Mouse (Mus musculus) small intestine, adult 2 months (tissue): ENCODE results near the gene Plekhs1. TPM values are rescaled to one million over a fixed set of nuclear protein-coding genes. Genes with fewer than 3 reads are reported as not detected.

ENCODE experiments used
- H3K27ac ChIP-seq: fragments of 200-500 bp; 2 replicates; pipeline ENCODE4 v1.5.1; 2012; ENCODE audit warnings: low read depth, low read length, control low read depth, inconsistent platforms; ENCODE audit not compliant: insufficient read depth
- H3K27me3 ChIP-seq: fragments of 200-500 bp; 2 replicates; pipeline ENCODE4 v1.6.1; 2012; ENCODE audit warnings: mild to moderate bottlenecking, moderate library complexity, low read length, inconsistent platforms; ENCODE audit not compliant: control insufficient read depth, insufficient read depth
- H3K36me3 ChIP-seq: fragments of 200-500 bp; 2 replicates; pipeline ENCODE4 v1.6.1; 2012; ENCODE audit warnings: mild to moderate bottlenecking, low read length, control low read depth, inconsistent platforms; ENCODE audit not compliant: control insufficient read depth, insufficient read depth
- H3K4me1 ChIP-seq: fragments of 200-500 bp; 2 replicates; pipeline ENCODE4 v1.6.1; 2012; ENCODE audit warnings: low read length, inconsistent platforms, mixed read lengths; ENCODE audit not compliant: control insufficient read depth, insufficient read depth, insufficient read length
- H3K4me3 ChIP-seq: fragments of 200-500 bp; 2 replicates; pipeline ENCODE4 v1.5.1; 2012; ENCODE audit warnings: low read depth, mild to moderate bottlenecking, control low read depth, inconsistent platforms, low read length, moderate library complexity
- CTCF ChIP-seq: fragments of 200-500 bp; IDR thresholded peaks from 2 replicates; pipeline ENCODE4 v1.5.1; 2012; ENCODE audit warnings: low read depth, mild to moderate bottlenecking, control low read depth, inconsistent platforms, low read length, moderate library complexity, mixed read lengths; ENCODE audit not compliant: insufficient replicate concordance, insufficient read length; ENCODE audit errors: extremely low read depth
- POLR2A ChIP-seq: fragments of 200-500 bp; IDR thresholded peaks from 2 replicates; pipeline ENCODE4 v1.6.1; 2012; ENCODE audit warnings: low read depth, mild to moderate bottlenecking, control low read depth, inconsistent platforms, low read length, moderate library complexity
- WGBS: fragments of 180-500 bp; shearing (Covaris S2); methylation state at CpG from one replicate; pipeline ENCODE4 v1.1.7; 2018; 5-methylcytosine and 5-hydroxymethylcytosine counted together
- polyA plus RNA-seq: library from polyadenylated mRNA; depleted of rRNA; stranded (reverse); fragments of >200 nt; gene quantifications from 2 replicates; pipeline ENCODE4 v1.2.3, GENCODE M21; 2012; rRNA removed

The Plekhs1 gene
- polyA plus RNA-seq, 1 experiment: 0.37 TPM

DNA sequence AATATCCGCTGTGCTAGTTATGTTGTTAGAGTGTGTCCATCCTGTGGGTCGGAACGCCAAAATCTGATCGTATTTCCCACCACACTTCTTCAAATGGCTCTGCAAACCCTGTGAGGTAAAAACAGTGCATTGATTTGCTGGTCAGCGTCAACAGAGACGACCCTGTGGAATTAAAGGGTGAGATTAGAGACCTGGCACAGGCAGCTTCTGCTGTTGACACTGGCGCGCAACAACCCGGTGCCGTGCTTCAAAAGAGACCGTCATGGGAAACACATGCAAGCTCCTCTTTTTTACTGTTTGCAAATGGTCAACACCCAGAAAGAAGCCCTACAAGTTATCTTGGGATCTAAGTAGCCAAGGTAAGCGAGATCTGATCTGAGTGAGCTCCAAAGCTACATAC lies 69.8 kb downstream of the Plekhs1 start:
- Histone ChIP-seq H3K4me1 (no peaks in the 10 kb centered on the region), H3K27me3 (no peaks in the 10 kb centered on the region), H3K4me3 (no peak overlapping the region), H3K27ac (no peak overlapping the region), H3K36me3 (peaks cover 5% of the 10 kb centered on the region; the same call in 1 of the 2 replicates)
- 79% methylated on average over 12 of the region's 12 CpGs for WGBS
- TF ChIP-seq POLR2A (no peak), CTCF (no peak)

DNA sequence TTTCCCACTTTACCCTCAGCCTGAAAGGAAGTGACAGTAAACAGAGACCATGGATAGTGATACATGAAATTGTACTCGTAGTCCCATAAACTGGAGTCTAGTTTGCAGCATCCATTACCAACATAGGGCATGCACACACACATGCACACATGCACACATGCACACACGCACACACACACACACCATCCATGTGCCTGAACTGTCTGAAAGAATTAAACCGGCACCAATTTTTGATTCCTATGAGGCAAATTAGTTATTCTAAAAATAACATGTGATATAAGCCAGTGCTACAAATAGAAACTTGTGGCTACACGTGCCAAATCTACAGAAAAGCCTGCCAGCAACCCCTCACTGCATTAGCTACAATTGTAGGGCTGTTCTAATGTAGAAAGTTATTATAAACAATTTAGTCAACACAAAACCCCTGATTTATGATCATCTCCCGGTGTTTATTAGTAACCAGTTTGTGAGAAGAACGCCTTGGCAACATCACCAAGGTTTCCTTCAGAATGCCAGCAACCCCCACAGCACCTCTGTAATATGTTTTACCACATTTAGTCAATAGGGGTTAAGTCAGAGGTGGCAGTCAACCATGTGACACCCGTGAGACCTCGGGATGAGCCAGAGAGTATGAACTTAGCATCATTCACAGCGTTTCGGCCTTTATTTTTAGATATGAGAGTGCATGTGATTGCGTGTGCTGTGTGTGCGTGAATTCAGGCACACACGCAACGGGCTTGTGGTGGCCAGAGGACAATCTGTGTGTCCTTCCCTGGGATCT lies 72.0 kb downstream of the Plekhs1 start:
- 82% methylated on average over 14 of the region's 14 CpGs for WGBS

DNA sequence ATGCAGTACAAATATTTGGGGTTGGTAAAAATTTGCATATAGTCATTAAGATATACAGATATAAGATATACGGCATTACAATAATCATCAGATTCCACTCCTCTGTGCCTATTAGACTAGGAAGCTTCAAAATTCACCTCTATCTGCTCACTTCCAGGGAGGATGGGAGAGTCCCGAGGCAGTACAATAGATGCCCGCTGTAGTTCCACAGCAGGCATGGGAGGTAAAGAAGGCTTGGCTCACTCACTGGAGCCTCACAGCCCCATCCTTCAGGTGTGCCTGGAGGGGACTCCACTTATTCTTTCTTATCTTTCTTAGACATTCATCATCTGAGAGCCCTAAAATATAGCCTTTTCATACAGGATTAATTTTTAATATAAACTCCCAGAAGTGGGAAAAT lies 72.9 kb downstream of the Plekhs1 start:
- H3K36me3 ChIP-seq: peaks cover 12% of the 10 kb centered on the region
- 84% methylated on average over 3 of the region's 3 CpGs for WGBS
- TF ChIP-seq CTCF (no peak), POLR2A (no peak)
- H3K27me3 ChIP-seq: no peaks in the 10 kb centered on the region
- no peak overlapping the region for H3K27ac ChIP-seq
- H3K4me1 ChIP-seq: no peaks in the 10 kb centered on the region
- no peak overlapping the region for H3K4me3 ChIP-seq

More for the DNA sequence above, 72.0 kb downstream of the Plekhs1 start:
- no peaks in the 10 kb centered on the region for H3K27me3 ChIP-seq
- no peaks in the 10 kb centered on the region for H3K4me1 ChIP-seq
- H3K36me3 ChIP-seq: peaks cover 11% of the 10 kb centered on the region
- no peak for TF ChIP-seq POLR2A
- TF ChIP-seq CTCF: no peak
- peak overlapping the region; percentile 49; the same call in 1 of the 2 replicates for H3K27ac ChIP-seq
- no peak overlapping the region for H3K4me3 ChIP-seq

DNA sequence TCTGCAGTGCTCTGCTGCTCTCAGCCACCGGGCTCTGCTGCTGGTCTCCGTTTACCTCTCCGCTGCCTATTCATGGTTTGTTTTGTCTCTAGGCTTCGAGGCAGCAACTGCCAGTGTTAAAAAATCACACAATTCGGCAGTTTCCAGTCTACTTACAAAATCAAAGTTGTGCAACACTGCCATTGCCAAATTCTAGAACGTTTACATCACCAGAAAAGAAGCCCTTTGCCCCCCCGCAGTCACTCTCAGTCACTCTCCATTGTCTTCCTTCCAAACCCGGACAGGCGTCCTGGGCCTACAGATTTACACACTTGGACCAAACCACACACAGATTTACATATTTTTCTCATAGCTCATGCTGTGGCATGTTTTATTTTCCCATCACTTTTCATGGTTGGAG lies 73.6 kb downstream of the Plekhs1 start:
- TF ChIP-seq CTCF (no peak), POLR2A (no peak)
- Histone ChIP-seq H3K4me3 (no peak overlapping the region), H3K27ac (peak overlapping the region; percentile 35), H3K36me3 (peaks cover 14% of the 10 kb centered on the region), H3K4me1 (no peaks in the 10 kb centered on the region), H3K27me3 (no peaks in the 10 kb centered on the region)
- 74% methylated on average over 9 of the region's 9 CpGs for WGBS

DNA sequence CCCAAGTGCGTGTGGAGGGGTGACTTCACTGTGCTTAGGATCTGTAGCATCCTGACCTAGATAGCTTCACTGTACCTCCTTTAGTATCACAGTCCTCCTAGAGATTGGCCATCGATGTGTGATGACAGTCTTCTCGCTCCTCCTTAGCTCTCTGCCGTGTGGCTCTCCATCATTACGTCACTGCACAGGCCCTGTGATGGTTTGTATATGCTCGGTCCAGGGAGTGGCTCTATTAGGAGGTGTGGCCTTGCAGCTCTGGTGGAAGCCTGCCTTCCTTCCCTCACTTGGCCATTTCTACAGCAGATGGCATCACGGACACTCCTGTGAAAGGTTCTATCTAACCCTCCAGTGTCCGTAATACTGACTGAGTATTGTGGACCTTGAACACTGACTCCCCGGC lies 74.3 kb downstream of the Plekhs1 start:
- no peak for TF ChIP-seq POLR2A
- no peak for TF ChIP-seq CTCF
- H3K4me3 ChIP-seq: no peak overlapping the region
- WGBS: 77% methylated on average over 9 of the region's 9 CpGs
- no peaks in the 10 kb centered on the region for H3K4me1 ChIP-seq
- no peaks in the 10 kb centered on the region for H3K27me3 ChIP-seq
- H3K36me3 ChIP-seq: peaks cover 19% of the 10 kb centered on the region
- no peak overlapping the region for H3K27ac ChIP-seq

Other genes starting within 250 kb of the Plekhs1 start
- gene Habp2, start 174.5 kb upstream of the Plekhs1 start, polyA plus RNA-seq: 18.5 and 39.2 TPM in 2 replicates
- gene Nrap, start 71.6 kb upstream of the Plekhs1 start, polyA plus RNA-seq: 0.41 and 1.7 TPM in 2 replicates
- gene Casp7, start 64.5 kb upstream of the Plekhs1 start, polyA plus RNA-seq: 57.2 and 112 TPM in 2 replicates
- 1.1 and 2.6 TPM in 2 replicates for gene Dclre1a, start 86.6 kb downstream of the Plekhs1 start, polyA plus RNA-seq
- 3.4 and 8.0 TPM in 2 replicates for gene Nhlrc2, start 86.6 kb downstream of the Plekhs1 start, polyA plus RNA-seq